Mouse (Mus musculus) limb, embryonic 11.5 days (tissue): ENCODE measurements around the gene Chrm1. TPM values are rescaled to one million over a fixed set of nuclear protein-coding genes. Genes with fewer than 3 reads are reported as not detected.
"Not testable (repeated sequence)": the region's sequence is repeated elsewhere in the genome, so short reads cannot be mapped to it uniquely, and the experiment has no call there.

Source experiments
- ATAC-seq: fragments of 200-750 bp; cut with Nextera tagmentation; 2 replicates; pipeline ENCODE4 v1.8.0; 2017; ENCODE audit warnings: low read depth; ENCODE audit not compliant: insufficient number of reproducible peaks, low FRiP score, low TSS enrichment
- DNase-seq: peaks from one replicate; pipeline ENCODE4 v3.0.0-alpha.2; 2015; ENCODE audit warnings: low spot score
- H3K27ac ChIP-seq: fragments of 300-500 bp; sonication (generic); replicated peaks from 2 replicates; pipeline ENCODE4 v1.5.1; 2014; ENCODE audit warnings: low read depth, mild to moderate bottlenecking, low read length
- H3K27me3 ChIP-seq: fragments of 300-500 bp; sonication (generic); 2 replicates; pipeline ENCODE4 v1.6.1; 2014; ENCODE audit warnings: mild to moderate bottlenecking, low read length, mixed read lengths; ENCODE audit not compliant: control insufficient read depth, insufficient read depth
- H3K36me3 ChIP-seq: fragments of 300-500 bp; sonication (generic); 2 replicates; pipeline ENCODE4 v1.6.1; 2014; ENCODE audit warnings: mild to moderate bottlenecking, low read length, moderate library complexity, mixed read lengths; ENCODE audit not compliant: control insufficient read depth, insufficient read depth
- H3K4me1 ChIP-seq: fragments of 300-500 bp; sonication (generic); 2 replicates; pipeline ENCODE4 v1.6.1; 2014; ENCODE audit warnings: low read length, mixed read lengths; ENCODE audit not compliant: control insufficient read depth, insufficient read depth
- H3K4me2 ChIP-seq: fragments of 300-500 bp; sonication (generic); 2 replicates; pipeline ENCODE4 v1.6.1; 2014; ENCODE audit warnings: low read depth, mild to moderate bottlenecking, moderate library complexity; ENCODE audit not compliant: severe bottlenecking
- H3K4me3 ChIP-seq: fragments of 300-500 bp; sonication (generic); 2 replicates; pipeline ENCODE4 v1.5.1; 2014; ENCODE audit warnings: low read depth, low read length
- H3K9ac ChIP-seq: fragments of 300-500 bp; sonication (generic); 2 replicates; pipeline ENCODE4 v1.6.1; 2014; ENCODE audit warnings: mild to moderate bottlenecking, low read length
- H3K9me3 ChIP-seq: fragments of 300-500 bp; sonication (generic); 2 replicates; pipeline ENCODE4 v1.6.1; 2016; ENCODE audit warnings: low read length; ENCODE audit not compliant: control insufficient read depth
- WGBS: fragments of 180-500 bp; shearing (Covaris S2); extraction: QIAGEN DNeasy Blood & Tissue Kit; methylation state at CpG from one replicate; pipeline ENCODE4 v1.1.7; 2014; 5-methylcytosine and 5-hydroxymethylcytosine counted together
- polyA plus RNA-seq: library from polyadenylated mRNA; unstranded; fragments of >200 nt; fragmentation: Nextera tagmentation; extraction: Ambion mirVana; gene quantifications from 2 replicates; pipeline ENCODE4 v1.2.1, GENCODE M21; 2014

The Chrm1 gene
- polyA plus RNA-seq, 1 experiment from 2014 or later = 0.15 TPM

- no peaks in the 10 kb centered on the region for H3K27me3 ChIP-seq
- 68% methylated on average over 3 of the region's 3 CpGs for WGBS
- no peak for ATAC-seq
- no peaks in the 10 kb centered on the region for H3K36me3 ChIP-seq
- H3K4me1 ChIP-seq = no peaks in the 10 kb centered on the region
- H3K4me2 ChIP-seq = no peak overlapping the region
- no peaks in the 10 kb centered on the region for H3K9me3 ChIP-seq
- H3K4me3 ChIP-seq = no peak overlapping the region
- no peak overlapping the region for H3K9ac ChIP-seq
- no peak overlapping the region for H3K27ac ChIP-seq
- peak; percentile 68 for DNase-seq
Observed at GRCm38 (mm10) chr19:8718357-8718756, 54.8 kb downstream of the Chrm1 start.

- not testable (repeated sequence) for ATAC-seq, H3K36me3 ChIP-seq, H3K4me3 ChIP-seq, DNase-seq, H3K27me3 ChIP-seq, H3K4me2 ChIP-seq, H3K9me3 ChIP-seq, H3K27ac ChIP-seq, H3K4me1 ChIP-seq, H3K9ac ChIP-seq
Observed at GRCm38 (mm10) chr19:8719037-8719436, 55.4 kb downstream of the Chrm1 start.

GRCm38 (mm10) chr19:8721378-8721777 is 57.8 kb downstream of the Chrm1 start:
- Histone ChIP-seq H3K9ac (no peak overlapping the region), H3K4me3 (no peak overlapping the region), H3K4me2 (no peak overlapping the region), H3K27ac (no peak overlapping the region), H3K9me3 (no peaks in the 10 kb centered on the region), H3K36me3 (peaks cover 14% of the 10 kb centered on the region), H3K4me1 (peaks cover 8% of the 10 kb centered on the region; the same call in 1 of the 2 replicates), H3K27me3 (no peaks in the 10 kb centered on the region)
- DNase-seq = no peak
- no peak for ATAC-seq
- WGBS = 82% methylated on average over 1 of the region's 1 CpGs

- peaks cover 17% of the 10 kb centered on the region for H3K36me3 ChIP-seq
- no peak for ATAC-seq
- WGBS = 58% methylated on average over 4 of the region's 4 CpGs
- peak overlapping the region; percentile 91; the same call in 1 of the 2 replicates for H3K9ac ChIP-seq
- no peaks in the 10 kb centered on the region for H3K9me3 ChIP-seq
- H3K4me2 ChIP-seq = peak overlapping the region; percentile 54
- no peaks in the 10 kb centered on the region for H3K27me3 ChIP-seq
- no peak for DNase-seq
- peak overlapping the region; percentile 76 for H3K4me3 ChIP-seq
- H3K27ac ChIP-seq = no peak overlapping the region
- peaks cover 8% of the 10 kb centered on the region; the same call in 1 of the 2 replicates for H3K4me1 ChIP-seq
Observed at GRCm38 (mm10) chr19:8722021-8722420, 58.4 kb downstream of the Chrm1 start.

GRCm38 (mm10) chr19:8722559-8722906 is 58.9 kb downstream of the Chrm1 start:
- WGBS = 3% methylated on average over 5 of the region's 5 CpGs
- peak overlapping the region; percentile 90; the same call in 1 of the 2 replicates for H3K27ac ChIP-seq
- H3K36me3 ChIP-seq = peaks cover 17% of the 10 kb centered on the region
- ATAC-seq (peak; percentile 13; the same call in 1 of the 2 replicates), DNase-seq (no peak)
- peak overlapping the region; percentile 76 for H3K4me3 ChIP-seq
- H3K9me3 ChIP-seq = no peaks in the 10 kb centered on the region
- peak overlapping the region; percentile 54 for H3K4me2 ChIP-seq
- no peaks in the 10 kb centered on the region for H3K27me3 ChIP-seq
- H3K9ac ChIP-seq = peak overlapping the region; percentile 91
- H3K4me1 ChIP-seq = peaks cover 8% of the 10 kb centered on the region; the same call in 1 of the 2 replicates

GRCm38 (mm10) chr19:8722907-8723573 is 59.5 kb downstream of the Chrm1 start, which contains the start of gene Slc3a2:
Slc3a2 (minus strand) TSS chr19:8723369.
- Histone ChIP-seq H3K27me3 (no peaks in the 10 kb centered on the region), H3K27ac (peak within 1 kb of the TSS; percentile 90), H3K4me1 (peaks cover 8% of the 10 kb centered on the region; the same call in 1 of the 2 replicates), H3K4me2 (peak within 1 kb of the TSS; percentile 91), H3K36me3 (peaks cover 17% of the 10 kb centered on the region), H3K9ac (peak within 1 kb of the TSS; percentile 91), H3K4me3 (peak within 1 kb of the TSS; percentile 76), H3K9me3 (no peaks in the 10 kb centered on the region)
- ATAC-seq (peak; percentile 95), DNase-seq (peak; percentile 97)
- WGBS = under 1% methylated on average over 50 of the region's 50 CpGs

GRCm38 (mm10) chr19:8723574-8724346 is 60.2 kb downstream of the Chrm1 start:
- Histone ChIP-seq H3K4me3 (peak overlapping the region; percentile 76), H3K27me3 (no peaks in the 10 kb centered on the region), H3K9me3 (no peaks in the 10 kb centered on the region), H3K4me2 (peak overlapping the region; percentile 91), H3K36me3 (peaks cover 17% of the 10 kb centered on the region), H3K9ac (peak overlapping the region; percentile 91), H3K27ac (peak overlapping the region; percentile 79), H3K4me1 (peaks cover 8% of the 10 kb centered on the region; the same call in 1 of the 2 replicates)
- ATAC-seq = no peak
- peak; percentile 53 for DNase-seq
- WGBS = under 1% methylated on average over 20 of the region's 20 CpGs

- Histone ChIP-seq H3K4me3 (peak overlapping the region; percentile 76), H3K9ac (peak overlapping the region; percentile 91), H3K27ac (peak overlapping the region; percentile 79), H3K9me3 (no peaks in the 10 kb centered on the region), H3K4me2 (peak overlapping the region; percentile 91), H3K27me3 (no peaks in the 10 kb centered on the region), H3K36me3 (peaks cover 17% of the 10 kb centered on the region), H3K4me1 (peaks cover 8% of the 10 kb centered on the region; the same call in 1 of the 2 replicates)
- WGBS = 5% methylated on average over 2 of the region's 2 CpGs
- ATAC-seq = no peak
- DNase-seq = no peak
Observed at GRCm38 (mm10) chr19:8724392-8724791, 60.8 kb downstream of the Chrm1 start.
